Mouse (Mus musculus): Measurements from ENCODE around the gene Polr3c. TPM values are rescaled to one million over a fixed set of nuclear protein-coding genes. Genes with fewer than 3 reads are reported as not detected.
"Not testable (repeated sequence)": the region's sequence is repeated elsewhere in the genome, so short reads cannot be mapped to it uniquely, and the experiment has no call there.

Gene Polr3c
- polyA plus RNA-seq, 1 experiment: 5.0 TPM

DNA sequence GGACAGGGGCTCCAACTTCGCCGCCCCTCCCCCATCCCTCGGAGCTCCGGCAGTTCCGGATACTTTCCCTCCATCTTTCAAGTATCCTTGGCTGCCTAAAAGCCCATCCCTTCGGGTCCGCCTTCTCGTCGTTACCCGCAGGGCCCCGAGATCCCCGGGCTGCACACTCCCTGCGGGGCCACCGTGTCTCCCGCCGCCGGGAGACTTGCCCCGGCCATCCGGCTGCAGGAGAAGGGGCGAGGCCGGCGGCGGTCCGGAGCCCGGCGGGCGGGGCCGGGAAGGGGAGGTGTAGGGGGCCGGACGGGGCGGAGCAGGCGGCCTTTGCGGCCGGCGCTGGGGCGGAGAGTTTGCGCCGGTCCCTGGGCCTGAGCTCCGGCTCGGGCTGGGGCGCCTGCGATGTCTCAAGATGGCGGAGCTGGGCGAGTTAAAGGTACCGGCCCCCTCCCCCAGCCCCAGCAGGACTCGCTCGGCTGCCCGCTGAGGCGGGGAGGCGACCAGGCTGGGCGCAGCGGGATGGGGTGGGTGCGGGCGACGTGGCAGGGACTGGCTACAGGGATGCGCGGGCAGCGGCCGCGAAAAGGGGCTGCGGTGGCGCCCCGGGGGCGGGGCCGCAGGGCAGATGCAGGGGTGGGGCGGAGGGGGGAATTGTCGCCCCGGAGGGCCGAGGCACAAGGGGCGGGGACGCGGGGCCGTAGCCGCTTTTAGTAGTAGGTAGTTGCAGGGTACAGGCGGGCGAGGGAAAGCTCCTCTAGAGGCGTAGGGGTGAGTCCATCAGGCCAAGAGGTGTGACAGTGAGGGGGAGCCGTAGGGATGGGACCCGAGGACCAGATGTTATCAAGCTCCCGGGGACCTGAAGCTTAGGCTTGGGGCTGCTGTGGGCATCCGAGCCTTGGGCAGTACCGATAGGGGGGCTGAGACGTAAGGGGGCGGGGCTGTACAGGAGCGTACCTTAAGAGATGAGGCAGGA, 30.4 kb downstream of the Polr3c start:
- H3K36me3 ChIP-seq (replicated peaks; ENCODE audit: low read length): peaks cover 39% of the 10 kb centered on the region
- peaks cover 52% of the 10 kb centered on the region for H3K4me1 ChIP-seq
- no peaks in the 10 kb centered on the region for H3K27me3 ChIP-seq (replicated peaks)
- no peak for TF ChIP-seq GATA1 (IDR thresholded peaks at IDR 0.05; ENCODE audit: borderline replicate concordance, low read length)
- TF ChIP-seq FLI1 (IDR thresholded peaks at IDR 0.05; ENCODE audit: low read length): no peak
- H3K9me3 ChIP-seq: no peaks in the 10 kb centered on the region
- peak overlapping the region; percentile 96 for H3K4me3 ChIP-seq (replicated peaks)

DNA sequence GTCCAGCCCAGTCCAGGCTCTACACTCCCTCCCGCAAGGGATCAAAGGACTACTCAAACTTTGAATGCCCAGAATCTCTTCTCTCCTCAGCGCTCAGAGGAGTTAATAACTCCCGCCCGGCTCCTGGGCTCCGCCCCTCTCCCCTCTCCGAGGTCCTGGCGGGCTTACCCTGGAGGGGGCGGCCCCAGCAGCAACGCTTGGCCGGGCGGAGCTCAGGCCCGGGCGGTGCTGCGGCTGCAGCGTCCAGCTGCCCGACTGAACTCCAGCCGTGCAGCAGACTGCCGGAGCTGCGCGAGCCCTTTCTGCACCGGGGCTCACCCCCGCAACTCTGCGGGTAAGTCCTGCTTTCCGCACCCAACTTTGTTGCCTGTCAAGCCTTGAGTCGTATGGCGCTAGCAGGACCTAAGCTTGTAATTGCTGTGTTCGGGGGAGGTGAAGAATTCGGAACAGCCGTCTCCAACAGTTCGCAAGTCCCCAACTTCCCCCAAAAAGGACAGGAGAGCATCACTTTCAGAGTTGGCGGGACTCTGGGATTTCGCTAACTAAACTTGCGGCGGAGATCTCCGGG, 31.1 kb downstream of the Polr3c start, which contains the start of gene Pias3:
Gene Pias3, plus strand, starts transcription at position 187 of the 568 bp plus-strand sequence.
- H3K9me3 ChIP-seq: no peaks in the 10 kb centered on the region
- H3K4me1 ChIP-seq: peaks cover 59% of the 10 kb centered on the region
- peaks cover 31% of the 10 kb centered on the region for H3K36me3 ChIP-seq (replicated peaks; ENCODE audit: low read length)
- TF ChIP-seq FLI1 (IDR thresholded peaks at IDR 0.05; ENCODE audit: low read length) (no peak), GATA1 (IDR thresholded peaks at IDR 0.05; ENCODE audit: borderline replicate concordance, low read length) (no peak)
- no peaks in the 10 kb centered on the region for H3K27me3 ChIP-seq (replicated peaks)
- H3K4me3 ChIP-seq (replicated peaks): peak within 1 kb of the TSS; percentile 96

DNA sequence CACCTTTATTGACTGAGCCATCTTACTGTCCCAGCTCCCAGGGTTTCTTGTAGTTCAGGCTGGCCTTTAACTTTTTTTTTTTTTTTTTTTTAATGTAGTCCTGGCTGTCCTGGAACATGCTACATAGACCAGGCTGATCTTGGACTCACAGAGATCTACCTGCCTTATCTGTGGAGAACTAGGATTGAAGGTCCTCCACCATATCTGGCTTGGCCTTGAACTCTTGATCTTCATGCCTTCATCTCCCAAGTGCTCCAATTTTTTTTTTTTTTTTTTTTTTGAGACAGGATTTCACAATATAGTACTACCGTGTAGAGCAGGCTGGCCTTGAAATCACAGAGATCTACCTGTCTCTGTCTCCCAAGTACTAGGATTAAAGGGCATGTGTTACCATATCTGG, 33.8 kb downstream of the Polr3c start:
- peaks cover 7% of the 10 kb centered on the region for H3K36me3 ChIP-seq (replicated peaks; ENCODE audit: low read length)
- no peak overlapping the region for H3K4me3 ChIP-seq (replicated peaks)
- peaks cover 67% of the 10 kb centered on the region for H3K4me1 ChIP-seq
- H3K9me3 ChIP-seq: no peaks in the 10 kb centered on the region
- TF ChIP-seq GATA1 (IDR thresholded peaks at IDR 0.05; ENCODE audit: borderline replicate concordance, low read length) (no peak), FLI1 (IDR thresholded peaks at IDR 0.05; ENCODE audit: low read length) (no peak)
- H3K27me3 ChIP-seq (replicated peaks): no peaks in the 10 kb centered on the region

DNA sequence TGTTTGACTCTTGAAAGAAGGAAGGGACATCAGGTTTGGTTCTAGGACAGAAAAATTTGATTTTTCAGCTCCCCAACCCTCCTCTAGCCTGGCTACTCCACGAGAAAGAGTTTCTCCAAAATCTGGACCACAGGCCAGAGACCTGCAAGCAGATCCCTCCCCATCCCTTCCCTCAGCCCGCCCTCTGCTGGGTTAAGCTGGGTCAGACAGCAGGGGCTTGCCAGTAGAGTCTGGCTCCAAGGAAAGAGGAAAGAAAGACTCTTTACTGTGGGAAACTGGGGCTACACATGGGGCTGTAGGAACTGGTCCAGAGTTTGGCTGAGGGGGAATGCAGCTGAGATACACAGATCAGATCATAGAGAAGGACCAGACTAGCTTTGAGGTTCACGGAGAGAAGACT, 34.9 kb downstream of the Polr3c start:
- no peak for TF ChIP-seq GATA1 (IDR thresholded peaks at IDR 0.05; ENCODE audit: borderline replicate concordance, low read length)
- TF ChIP-seq FLI1 (IDR thresholded peaks at IDR 0.05; ENCODE audit: low read length): no peak
- no peaks in the 10 kb centered on the region for H3K27me3 ChIP-seq (replicated peaks)
- H3K4me1 ChIP-seq: peaks cover 69% of the 10 kb centered on the region
- no peak overlapping the region for H3K4me3 ChIP-seq (replicated peaks)
- peaks cover 6% of the 10 kb centered on the region for H3K36me3 ChIP-seq (replicated peaks; ENCODE audit: low read length)
- no peaks in the 10 kb centered on the region for H3K9me3 ChIP-seq

DNA sequence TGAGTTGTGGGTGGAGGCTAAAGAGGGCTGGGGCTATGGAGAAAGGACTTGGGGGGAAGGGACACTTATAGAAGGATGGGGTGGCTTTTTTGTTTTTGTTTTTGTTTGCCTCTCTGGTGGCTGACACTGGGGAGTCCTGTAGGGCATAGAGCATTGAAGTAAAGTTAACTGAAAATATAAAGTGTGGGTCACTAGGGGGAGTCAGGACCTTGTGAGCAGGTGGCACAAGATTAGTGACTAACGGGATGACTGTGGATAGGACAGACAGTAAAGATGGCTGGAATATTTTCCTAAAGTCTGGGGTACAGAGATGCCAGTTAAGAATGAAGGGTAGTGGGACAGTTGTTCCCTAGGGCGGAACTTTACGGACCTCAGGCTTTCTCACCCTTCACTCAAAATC, 37.1 kb downstream of the Polr3c start:
- TF ChIP-seq GATA1 (IDR thresholded peaks at IDR 0.05; ENCODE audit: borderline replicate concordance, low read length) (no peak), FLI1 (IDR thresholded peaks at IDR 0.05; ENCODE audit: low read length) (no peak)
- peaks cover 1% of the 10 kb centered on the region for H3K27me3 ChIP-seq (replicated peaks)
- H3K4me1 ChIP-seq: peaks cover 74% of the 10 kb centered on the region
- peak overlapping the region; percentile 28 for H3K4me3 ChIP-seq (replicated peaks)
- no peaks in the 10 kb centered on the region for H3K9me3 ChIP-seq
- H3K36me3 ChIP-seq (replicated peaks; ENCODE audit: low read length): peaks cover 20% of the 10 kb centered on the region

DNA sequence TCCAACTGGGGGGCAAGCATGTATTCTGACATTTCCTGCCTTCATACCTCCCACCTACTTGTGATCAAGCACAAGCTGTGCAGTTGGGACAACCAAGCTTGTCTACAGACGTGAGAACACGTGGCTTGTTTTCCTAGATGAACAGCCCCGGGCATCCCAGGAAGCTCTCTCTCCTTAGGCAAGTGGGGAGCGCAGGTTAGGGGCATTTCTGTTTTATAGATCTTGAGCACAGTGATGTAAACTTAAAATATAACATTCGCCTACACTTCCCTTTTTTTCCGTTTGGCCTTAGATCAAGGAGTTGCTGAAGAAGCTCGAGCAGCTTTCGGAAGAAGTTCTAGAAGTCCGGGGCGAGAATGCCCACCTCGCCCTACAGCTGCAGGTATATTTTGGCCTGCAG, 38.6 kb downstream of the Polr3c start:
- peak overlapping the region; percentile 85 for H3K4me3 ChIP-seq (replicated peaks)
- no peaks in the 10 kb centered on the region for H3K9me3 ChIP-seq
- TF ChIP-seq GATA1 (IDR thresholded peaks at IDR 0.05; ENCODE audit: borderline replicate concordance, low read length): no peak

DNA sequence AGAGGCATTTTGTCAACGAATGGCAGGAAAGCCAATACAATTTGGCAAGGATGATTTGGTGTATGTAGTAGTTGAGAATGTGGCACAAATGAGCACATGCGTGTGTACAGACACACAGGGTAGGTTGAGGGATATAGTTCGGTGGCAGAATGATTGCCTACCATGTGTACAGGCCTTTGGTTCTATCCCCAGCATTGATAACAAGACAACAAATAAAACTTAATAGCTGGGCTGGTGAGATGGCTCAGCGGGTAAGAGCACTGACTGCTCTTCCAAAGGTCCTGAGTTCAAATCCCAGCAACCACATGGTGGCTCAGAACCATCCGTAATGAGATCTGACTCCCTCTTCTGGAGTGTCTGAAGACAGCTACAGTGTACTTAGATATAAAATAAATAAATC, 41.4 kb downstream of the Polr3c start:
- Histone ChIP-seq H3K4me1 (peaks cover 76% of the 10 kb centered on the region), H3K36me3 (replicated peaks; ENCODE audit: low read length) (peaks cover 59% of the 10 kb centered on the region), H3K27me3 (replicated peaks) (peaks cover 24% of the 10 kb centered on the region)
- not testable (repeated sequence) for H3K9me3 ChIP-seq; H3K4me3 ChIP-seq (replicated peaks)

More for the DNA sequence above, 38.6 kb downstream of the Polr3c start:
- Histone ChIP-seq H3K4me1 (peaks cover 82% of the 10 kb centered on the region), H3K36me3 (replicated peaks; ENCODE audit: low read length) (peaks cover 34% of the 10 kb centered on the region), H3K27me3 (replicated peaks) (peaks cover 11% of the 10 kb centered on the region)

DNA sequence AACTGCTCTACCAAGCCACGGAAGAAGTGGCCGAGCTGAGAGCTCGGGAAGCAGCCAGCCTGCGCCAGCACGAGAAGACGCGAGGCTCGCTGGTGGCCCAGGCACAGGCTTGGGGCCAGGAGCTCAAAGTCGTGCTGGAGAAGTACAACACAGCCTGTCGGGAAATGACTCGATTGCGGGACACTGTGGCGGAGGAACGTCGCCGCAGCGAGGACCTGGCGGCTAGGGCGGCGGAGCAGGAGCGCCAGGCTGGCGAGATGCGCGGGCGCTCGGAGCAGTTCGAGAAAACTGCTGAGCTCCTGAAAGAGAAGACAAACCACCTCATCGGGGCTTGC, 42.6 kb downstream of the Polr3c start:
- TF ChIP-seq FLI1 (IDR thresholded peaks at IDR 0.05; ENCODE audit: low read length) (no peak), GATA1 (IDR thresholded peaks at IDR 0.05; ENCODE audit: borderline replicate concordance, low read length) (no peak)
- peaks cover 26% of the 10 kb centered on the region for H3K27me3 ChIP-seq (replicated peaks)
- peak overlapping the region; percentile 83 for H3K4me3 ChIP-seq (replicated peaks)
- peaks cover 78% of the 10 kb centered on the region for H3K4me1 ChIP-seq
- no peaks in the 10 kb centered on the region for H3K9me3 ChIP-seq
- H3K36me3 ChIP-seq (replicated peaks; ENCODE audit: low read length): peaks cover 72% of the 10 kb centered on the region

DNA sequence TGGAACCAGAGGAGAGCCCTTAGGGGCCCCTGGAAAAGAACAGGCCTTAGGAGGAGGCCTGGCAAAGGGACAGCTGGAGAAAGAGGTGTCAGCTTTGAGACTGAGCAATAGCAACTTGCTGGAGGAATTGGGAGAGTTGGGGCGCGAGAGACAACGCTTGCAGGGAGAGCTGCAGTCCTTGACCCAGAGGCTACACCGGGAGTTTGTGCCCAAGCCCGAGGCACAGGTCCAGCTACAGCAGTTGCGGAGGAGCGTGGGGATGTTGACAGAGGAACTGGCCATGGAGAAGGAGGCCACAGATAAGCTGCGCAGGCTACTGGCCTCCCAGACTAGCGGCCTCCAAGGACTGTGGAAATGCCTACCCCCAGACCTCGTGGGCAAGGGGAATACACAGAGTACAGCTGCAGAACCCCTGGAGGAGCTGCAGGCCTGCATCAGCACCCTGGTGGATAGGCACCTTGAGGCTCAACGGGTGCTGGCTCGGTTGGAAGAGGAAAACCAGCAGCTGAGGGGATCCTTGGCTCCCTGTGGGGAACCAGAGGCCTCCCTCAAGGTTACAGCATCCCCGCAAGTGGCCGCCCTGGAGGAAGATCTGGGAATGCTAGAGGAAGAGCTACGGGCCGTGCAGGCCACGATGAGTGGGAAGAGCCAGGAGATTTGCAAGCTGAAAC, 43.1 kb downstream of the Polr3c start:
- H3K36me3 ChIP-seq (replicated peaks; ENCODE audit: low read length): peaks cover 77% of the 10 kb centered on the region
- H3K9me3 ChIP-seq: no peaks in the 10 kb centered on the region
- TF ChIP-seq FLI1 (IDR thresholded peaks at IDR 0.05; ENCODE audit: low read length): no peak
- no peak for TF ChIP-seq GATA1 (IDR thresholded peaks at IDR 0.05; ENCODE audit: borderline replicate concordance, low read length)
- H3K4me3 ChIP-seq (replicated peaks): peak overlapping the region; percentile 83
- H3K27me3 ChIP-seq (replicated peaks): peaks cover 26% of the 10 kb centered on the region
- H3K4me1 ChIP-seq: peaks cover 78% of the 10 kb centered on the region

DNA sequence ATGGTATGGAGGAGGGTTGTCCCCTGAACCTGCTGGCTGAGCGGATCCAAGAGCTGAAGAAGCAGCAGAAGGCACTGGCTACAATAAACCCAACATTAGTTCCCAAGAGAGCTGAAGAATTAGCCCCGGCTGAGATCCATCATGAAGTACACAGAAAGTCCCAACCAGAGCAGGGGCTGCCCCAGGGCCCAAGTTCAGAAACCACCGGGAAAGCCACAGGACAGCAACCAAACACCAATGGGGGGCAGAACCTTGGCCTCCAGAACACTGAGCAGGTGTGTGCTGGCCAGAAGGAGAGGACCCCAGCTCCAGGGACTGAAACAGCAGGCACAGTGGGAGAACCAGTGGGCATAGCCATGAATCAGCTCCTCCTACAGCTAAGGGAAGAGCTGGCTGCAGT, 43.9 kb downstream of the Polr3c start:
- TF ChIP-seq GATA1 (IDR thresholded peaks at IDR 0.05; ENCODE audit: borderline replicate concordance, low read length) (no peak), FLI1 (IDR thresholded peaks at IDR 0.05; ENCODE audit: low read length) (no peak)
- Histone ChIP-seq H3K9me3 (no peaks in the 10 kb centered on the region), H3K4me3 (replicated peaks) (no peak overlapping the region), H3K36me3 (replicated peaks; ENCODE audit: low read length) (peaks cover 80% of the 10 kb centered on the region), H3K27me3 (replicated peaks) (peaks cover 28% of the 10 kb centered on the region), H3K4me1 (peaks cover 78% of the 10 kb centered on the region)

Measured in megakaryocyte, embryonic 14.5 days (primary cell).